Mouse (Mus musculus) ES-Bruce4 (cell line): ENCODE data around the gene Sema5a.

Source experiments
- EP300 ChIP-seq: IDR thresholded peaks from 2 replicates; pipeline ENCODE4 v1.6.1; 2011; ENCODE audit warnings: low read depth, low read length; ENCODE audit not compliant: insufficient read depth
- POLR2A ChIP-seq: IDR thresholded peaks from one replicate; pipeline ENCODE4 v1.8.1; 2011; ENCODE audit warnings: low read length; ENCODE audit not compliant: insufficient read depth

DNA sequence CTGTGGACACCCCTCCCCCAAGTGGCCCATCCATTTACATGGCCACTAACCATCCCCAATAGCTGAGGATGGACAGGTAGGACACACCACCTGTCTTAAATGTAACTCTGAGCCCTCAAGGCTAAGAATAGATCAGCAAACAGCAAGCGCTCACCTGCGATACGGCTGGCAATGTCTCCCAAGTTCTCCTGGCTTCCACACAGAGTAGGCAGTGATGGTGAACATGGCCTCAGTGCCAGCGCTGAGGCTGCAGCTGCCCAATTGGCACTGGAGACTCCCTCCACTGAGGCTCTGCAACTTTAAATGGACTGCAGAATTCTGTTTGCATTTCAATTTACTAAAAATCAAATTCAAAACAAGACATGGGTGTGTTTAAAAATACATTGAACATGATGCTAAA is 78.6 kb downstream of the Sema5a start:
- TF ChIP-seq EP300 (no peak), POLR2A (no peak)
